Mouse (Mus musculus) brain, embryonic 14.5 days (tissue): ENCODE results near the gene E2f3.

Experiments
- CTCF ChIP-seq: fragments of 200-500 bp; IDR thresholded peaks from 2 replicates; pipeline ENCODE4 v1.5.1; 2012; ENCODE audit warnings: inconsistent platforms, mild to moderate bottlenecking, moderate library complexity, borderline replicate concordance; ENCODE audit not compliant: insufficient read depth, insufficient read length; ENCODE audit errors: extremely low read depth
- POLR2A ChIP-seq: fragments of 200-500 bp; IDR thresholded peaks from 2 replicates; pipeline ENCODE4 v1.6.1; 2012; ENCODE audit warnings: mild to moderate bottlenecking, inconsistent platforms, borderline replicate concordance; ENCODE audit not compliant: poor library complexity, insufficient read depth, insufficient read length, severe bottlenecking; ENCODE audit errors: extremely low read depth

- TF ChIP-seq CTCF (no peak), POLR2A (no peak)
These were observed 25.4 kb downstream of the E2f3 start for GRCm38 (mm10) chr13:29960416-29960815.
